Mouse (Mus musculus) kidney, embryonic 16.5 days (tissue): ENCODE measurements around the gene Nudt22. TPM values are rescaled to one million over a fixed set of nuclear protein-coding genes. Genes with fewer than 3 reads are reported as not detected.
"Not testable (repeated sequence)": the region's sequence is repeated elsewhere in the genome, so short reads cannot be mapped to it uniquely, and the experiment has no call there.

Experiments
- ATAC-seq: fragments of 200-750 bp; cut with Nextera tagmentation; 2 replicates; pipeline ENCODE4 v1.8.0; 2017; ENCODE audit warnings: moderate TSS enrichment; ENCODE audit not compliant: low FRiP score, low TSS enrichment
- H3K27ac ChIP-seq: fragments of 300-500 bp; sonication (generic); 2 replicates; pipeline ENCODE4 v1.5.1; 2014; ENCODE audit warnings: low read length
- H3K27me3 ChIP-seq: fragments of 300-500 bp; sonication (generic); 2 replicates; pipeline ENCODE4 v1.6.1; 2014; ENCODE audit warnings: low read length, control low read depth, mixed read lengths; ENCODE audit not compliant: insufficient read depth
- H3K36me3 ChIP-seq: fragments of 300-500 bp; sonication (generic); 2 replicates; pipeline ENCODE4 v1.6.1; 2014; ENCODE audit warnings: low read length, control low read depth, mixed read lengths; ENCODE audit not compliant: insufficient read depth
- H3K4me1 ChIP-seq: fragments of 300-500 bp; sonication (generic); 2 replicates; pipeline ENCODE4 v1.6.1; 2014; ENCODE audit warnings: low read length, control low read depth, mixed read lengths; ENCODE audit not compliant: insufficient read depth
- H3K4me2 ChIP-seq: fragments of 300-500 bp; sonication (generic); replicated peaks from 2 replicates; pipeline ENCODE4 v1.6.1; 2014; ENCODE audit warnings: low read depth, low read length
- H3K4me3 ChIP-seq: fragments of 300-500 bp; sonication (generic); 2 replicates; pipeline ENCODE4 v1.5.1; 2014; ENCODE audit warnings: mild to moderate bottlenecking, low read length
- H3K9ac ChIP-seq: fragments of 300-500 bp; sonication (generic); replicated peaks from 2 replicates; pipeline ENCODE4 v1.6.1; 2014; ENCODE audit warnings: low read length
- H3K9me3 ChIP-seq: fragments of 300-500 bp; sonication (generic); 2 replicates; pipeline ENCODE4 v1.6.1; 2016; ENCODE audit warnings: low read length, control low read depth
- WGBS: fragments of 180-500 bp; shearing (Covaris S2); extraction: QIAGEN DNeasy Blood & Tissue Kit; methylation state at CpG from one replicate; pipeline ENCODE4 v1.1.7; 2014; 5-methylcytosine and 5-hydroxymethylcytosine counted together
- polyA plus RNA-seq: library from polyadenylated mRNA; unstranded; fragments of >200 nt; fragmentation: Nextera tagmentation; extraction: Ambion mirVana; gene quantifications from 2 replicates; pipeline ENCODE4 v1.2.1, GENCODE M21; 2015

Gene Nudt22
- polyA plus RNA-seq, 1 experiment from 2014 or later = 35.0 TPM

DNA sequence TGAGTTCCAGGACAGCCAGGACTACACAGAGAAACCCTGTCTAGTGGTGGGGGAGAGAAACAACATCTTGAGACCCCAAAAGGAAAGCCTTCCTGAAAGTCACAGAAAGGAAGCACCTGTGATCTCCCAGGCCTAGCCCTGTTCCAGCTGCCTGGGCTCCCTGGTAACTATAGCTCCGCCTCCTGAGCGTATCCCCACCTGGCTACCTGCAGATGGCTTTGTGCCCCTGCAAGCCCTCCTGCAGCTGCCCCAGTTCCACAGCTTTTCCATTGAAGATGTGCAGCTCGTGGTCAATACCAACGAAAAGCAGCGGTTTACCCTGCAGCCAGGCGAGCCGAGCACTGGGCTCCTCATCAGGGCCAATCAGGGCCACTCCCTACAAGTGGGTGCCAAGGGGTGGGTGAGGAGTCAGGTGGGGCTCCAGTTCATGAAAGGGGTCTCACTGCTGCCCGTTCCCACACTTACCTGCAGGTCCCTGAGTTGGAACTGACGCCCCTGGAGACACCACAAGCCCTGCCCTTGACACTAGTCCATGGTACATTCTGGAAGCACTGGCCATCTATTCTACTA is 1.9 kb upstream of the Nudt22 start:
- WGBS = 81% methylated on average over 9 of the region's 9 CpGs
- Histone ChIP-seq H3K27me3 (no peaks in the 10 kb centered on the region), H3K4me1 (peaks cover 28% of the 10 kb centered on the region), H3K4me3 (no peak overlapping the region), H3K9me3 (no peaks in the 10 kb centered on the region), H3K9ac (no peak overlapping the region), H3K27ac (no peak overlapping the region), H3K4me2 (no peak overlapping the region), H3K36me3 (peaks cover 17% of the 10 kb centered on the region)
- no peak for ATAC-seq

GRCm38 (mm10) chr19:6995255-6995991 is 494 bp downstream of the Nudt22 start:
- Histone ChIP-seq H3K4me3 (peak overlapping the region; percentile 67), H3K4me1 (peaks cover 35% of the 10 kb centered on the region), H3K27ac (peak overlapping the region; percentile 35), H3K36me3 (peaks cover 16% of the 10 kb centered on the region), H3K9ac (peak overlapping the region; percentile 86), H3K27me3 (no peaks in the 10 kb centered on the region), H3K4me2 (peak overlapping the region; percentile 90), H3K9me3 (no peaks in the 10 kb centered on the region)
- 45% methylated on average over 21 of the region's 21 CpGs for WGBS
- no peak for ATAC-seq

- peak overlapping the region; percentile 90 for H3K4me2 ChIP-seq
- H3K4me3 ChIP-seq = 0 out of 2 replicates have a peak overlapping the region, but pooled peaks have one; percentile 67
- H3K4me1 ChIP-seq = peaks cover 35% of the 10 kb centered on the region
Observed at GRCm38 (mm10) chr19:6994489-6994888, 1.4 kb downstream of the Nudt22 start.

GRCm38 (mm10) chr19:6994002-6994401 is 1.9 kb downstream of the Nudt22 start:
- H3K27me3 ChIP-seq = no peaks in the 10 kb centered on the region
- H3K9ac ChIP-seq = no peak overlapping the region
- H3K4me3 ChIP-seq = no peak overlapping the region
- H3K36me3 ChIP-seq = peaks cover 6% of the 10 kb centered on the region
- H3K27ac ChIP-seq = no peak overlapping the region
- H3K4me2 ChIP-seq = no peak overlapping the region
- no peak for ATAC-seq
- H3K4me1 ChIP-seq = peaks cover 35% of the 10 kb centered on the region
- 85% methylated on average over 8 of the region's 8 CpGs for WGBS
- no peaks in the 10 kb centered on the region for H3K9me3 ChIP-seq

More at GRCm38 (mm10) chr19:6994489-6994888, 1.4 kb downstream of the Nudt22 start:
- Histone ChIP-seq H3K27ac (peak overlapping the region; percentile 7; the same call in 1 of the 2 replicates), H3K36me3 (peaks cover 7% of the 10 kb centered on the region), H3K9ac (peak overlapping the region; percentile 46), H3K27me3 (no peaks in the 10 kb centered on the region), H3K9me3 (no peaks in the 10 kb centered on the region)
- no peak for ATAC-seq
- WGBS = 69% methylated on average over 8 of the region's 8 CpGs

- no peaks in the 10 kb centered on the region for H3K27me3 ChIP-seq
- 58% methylated on average over 14 of the region's 14 CpGs for WGBS
- peaks cover 37% of the 10 kb centered on the region for H3K4me1 ChIP-seq
- peak overlapping the region; percentile 99 for H3K4me2 ChIP-seq
- peak overlapping the region; percentile 52; the same call in 1 of the 2 replicates for H3K27ac ChIP-seq
- ATAC-seq = no peak
- peaks cover 3% of the 10 kb centered on the region; the same call in 1 of the 2 replicates for H3K36me3 ChIP-seq
- H3K9ac ChIP-seq = peak overlapping the region; percentile 61
- H3K4me3 ChIP-seq = peak overlapping the region; percentile 67
- H3K9me3 ChIP-seq = no peaks in the 10 kb centered on the region
Observed at GRCm38 (mm10) chr19:6993011-6993770, 2.7 kb downstream of the Nudt22 start.

DNA sequence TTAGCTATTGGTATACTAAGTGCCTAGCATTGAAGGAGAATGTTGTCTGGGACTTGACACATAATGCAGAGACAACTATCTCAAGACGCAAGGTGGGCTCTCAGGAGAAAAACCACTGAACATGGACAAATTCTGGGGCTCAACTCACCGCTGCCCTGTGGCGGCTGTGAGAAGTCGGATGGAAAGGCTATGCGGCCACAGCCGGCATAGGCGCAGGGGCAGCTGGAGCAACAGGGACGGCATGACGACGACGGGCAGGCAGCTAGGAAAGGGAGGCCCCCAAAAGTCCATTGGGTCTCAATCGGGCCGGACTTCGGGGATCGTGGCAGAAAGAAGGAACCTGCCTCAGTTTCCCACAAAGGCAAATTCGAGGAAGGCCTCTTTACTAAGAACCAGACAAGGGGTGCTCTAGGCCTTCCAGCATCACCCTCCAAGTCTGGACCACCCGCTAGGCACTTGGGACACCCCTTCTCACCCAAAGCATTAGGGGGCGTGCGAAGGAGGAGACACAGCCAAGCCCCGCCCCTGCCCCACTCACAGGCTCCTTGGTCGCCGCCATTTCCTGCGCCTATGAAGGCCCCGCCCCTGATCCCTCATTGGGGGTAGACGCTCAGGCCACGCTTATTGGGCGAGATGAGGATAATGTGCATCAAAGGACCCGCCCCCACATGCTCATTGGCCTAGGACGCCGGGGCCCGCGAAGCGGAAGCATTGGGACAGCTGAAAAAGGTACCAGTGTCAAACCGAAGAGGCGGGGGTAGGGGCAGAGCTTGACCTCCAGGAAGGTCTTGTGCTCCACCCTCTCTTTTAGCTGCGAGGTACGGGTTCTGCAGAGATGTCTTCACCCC is 3.7 kb downstream of the Nudt22 start, which contains the start of gene Dnajc4:
Dnajc4 (minus strand) TSS at position 562 of the 848 bp plus-strand sequence.
- 2% methylated on average over 37 of the region's 37 CpGs for WGBS
- Histone ChIP-seq H3K27me3 (no peaks in the 10 kb centered on the region), H3K4me2 (peak within 1 kb of the TSS; percentile 99), H3K9me3 (no peaks in the 10 kb centered on the region), H3K4me3 (peak within 1 kb of the TSS; percentile 67), H3K4me1 (peaks cover 41% of the 10 kb centered on the region), H3K27ac (peak within 1 kb of the TSS; percentile 73), H3K9ac (peak within 1 kb of the TSS; percentile 80), H3K36me3 (peaks cover 3% of the 10 kb centered on the region; the same call in 1 of the 2 replicates)
- ATAC-seq = peak; percentile 95

DNA sequence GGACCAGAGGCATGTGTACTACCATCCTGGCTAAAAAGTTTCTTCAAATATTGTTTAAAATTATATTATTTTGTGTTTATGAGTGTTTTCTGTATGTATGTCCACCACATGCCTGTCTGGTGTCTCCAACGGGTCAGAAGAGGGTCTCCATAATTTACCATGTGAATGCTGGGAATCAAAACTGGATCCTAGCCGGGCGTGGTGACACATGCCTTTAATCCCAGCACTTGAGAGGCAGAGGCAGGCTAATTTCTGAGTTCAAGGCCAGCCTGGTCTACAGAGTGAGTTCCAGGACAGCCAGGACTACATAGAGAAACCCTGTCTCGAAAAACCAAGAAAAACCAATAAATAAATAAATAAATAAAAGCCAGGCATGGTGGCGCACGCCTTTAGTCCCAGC is 4.8 kb downstream of the Nudt22 start:
- not testable (repeated sequence) for H3K27ac ChIP-seq, H3K4me3 ChIP-seq, H3K9ac ChIP-seq, ATAC-seq, H3K9me3 ChIP-seq, H3K4me2 ChIP-seq, H3K27me3 ChIP-seq, H3K36me3 ChIP-seq
- 87% methylated on average over 6 of the region's 6 CpGs for WGBS
- peaks cover 43% of the 10 kb centered on the region for H3K4me1 ChIP-seq

GRCm38 (mm10) chr19:6990712-6991111 is 5.2 kb downstream of the Nudt22 start:
- 90% methylated on average over 6 of the region's 6 CpGs for WGBS

DNA sequence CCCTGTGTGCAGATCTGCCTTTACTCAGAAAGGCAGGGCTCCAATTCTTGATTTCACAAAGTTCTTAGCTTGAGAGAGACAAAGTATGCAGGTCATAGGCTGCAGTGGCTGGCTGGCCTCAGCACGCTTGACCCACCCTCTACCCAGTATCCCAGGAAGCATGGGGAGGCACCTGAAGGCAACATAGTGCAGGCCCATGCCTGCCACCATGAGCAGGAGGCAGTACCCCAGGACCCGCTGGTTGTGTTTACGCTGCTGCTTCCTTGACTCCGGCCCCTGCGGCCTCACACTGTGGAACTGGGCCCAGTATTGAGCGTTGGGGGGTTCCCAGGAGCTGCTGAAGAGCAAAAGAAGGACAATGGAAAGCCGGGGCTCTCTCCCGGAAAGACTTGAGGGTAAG is 6.7 kb downstream of the Nudt22 start:
- no peak overlapping the region for H3K4me2 ChIP-seq
- no peaks in the 10 kb centered on the region for H3K27me3 ChIP-seq
- peaks cover 35% of the 10 kb centered on the region for H3K4me1 ChIP-seq
- no peak overlapping the region for H3K27ac ChIP-seq
- no peak for ATAC-seq
- WGBS = 90% methylated on average over 8 of the region's 8 CpGs
- peaks cover 14% of the 10 kb centered on the region for H3K36me3 ChIP-seq
- H3K9me3 ChIP-seq = no peaks in the 10 kb centered on the region
- no peak overlapping the region for H3K4me3 ChIP-seq
- H3K9ac ChIP-seq = no peak overlapping the region

More at GRCm38 (mm10) chr19:6990712-6991111, 5.2 kb downstream of the Nudt22 start:
- Histone ChIP-seq H3K27ac (no peak overlapping the region), H3K36me3 (peaks cover 3% of the 10 kb centered on the region; the same call in 1 of the 2 replicates), H3K4me2 (no peak overlapping the region), H3K9me3 (no peaks in the 10 kb centered on the region), H3K4me3 (no peak overlapping the region), H3K27me3 (no peaks in the 10 kb centered on the region), H3K4me1 (peaks cover 47% of the 10 kb centered on the region), H3K9ac (no peak overlapping the region)
- ATAC-seq = no peak
